ENCODE assay signal across 23 mouse cellular contexts in the genomic region with DNA sequence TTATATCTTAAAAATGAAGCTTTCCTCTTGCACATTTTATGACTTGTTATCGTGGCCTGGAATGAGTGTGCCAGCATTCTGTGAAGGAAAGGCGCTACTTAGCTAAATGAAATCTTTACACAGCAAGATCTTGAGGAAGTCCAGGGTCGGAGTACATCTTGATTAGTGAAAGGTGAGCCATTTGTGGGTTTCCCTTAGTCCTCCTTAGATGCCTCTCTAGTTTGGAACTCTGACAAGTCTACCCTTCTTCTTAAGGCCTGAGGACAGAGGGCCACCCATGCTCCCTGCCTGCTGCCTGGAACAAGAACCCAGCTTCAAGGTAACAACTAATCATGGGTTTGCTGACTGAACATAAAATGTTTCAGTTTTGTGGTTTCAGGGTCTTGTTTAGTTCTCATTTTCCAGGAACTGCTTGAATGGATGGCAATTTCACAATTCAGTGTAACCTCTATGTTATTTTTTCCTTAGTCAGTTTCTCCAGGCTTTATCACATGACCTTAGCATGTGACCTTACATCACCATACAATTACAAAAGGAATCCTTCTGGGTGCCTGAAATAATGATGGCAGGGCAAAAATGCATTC.
A peak's percentile ranks its signal among the peaks of the same experiment; 100 is the strongest.
DNase-seq lines count a peak whose midpoint lies in the region; ATAC-seq and TF ChIP-seq lines count a peak whose summit lies in the region.
"Had no signal": no experiment of that assay in that cellular context is flagged by ENCODE, and none has a peak within 500 bp of the region (broad histone marks: within the 10 kb centered on the region; RNA-seq: fewer than 3 reads in every experiment).

No protein-coding gene starts in this region.

- 91% methylated on average over 3 of the region's 3 CpGs for WGBS in heart, embryonic 12.5 days
- 90% methylated on average over 3 of the region's 3 CpGs for WGBS in hindbrain, embryonic 12.5 days

- H3K4me2 ChIP-seq in heart, embryonic 12.5 days, result no peak overlapping the region
- H3K4me2 ChIP-seq in hindbrain, embryonic 12.5 days (replicated peaks), result no peak overlapping the region
- H3K4me2 ChIP-seq: forebrain, embryonic 13.5 days; hindbrain, embryonic 14.5 days; limb, embryonic 15.5 days; midbrain, embryonic 12.5 days had no signal

- no peaks in the 10 kb centered on the region for H3K9me3 ChIP-seq in heart, embryonic 12.5 days (replicated peaks)
- no peaks in the 10 kb centered on the region for H3K9me3 ChIP-seq in hindbrain, embryonic 12.5 days (replicated peaks)
- H3K9me3 ChIP-seq: forebrain, embryonic 13.5 days; limb, embryonic 15.5 days; midbrain, embryonic 12.5 days had no signal

- no peaks in the 10 kb centered on the region for H3K79me2 ChIP-seq in C2C12 (ENCODE audit: control insufficient read depth, insufficient read depth)

- ATAC-seq in heart, embryonic 12.5 days (ENCODE audit: insufficient number of reproducible peaks, low FRiP score), result no peak
- peak; percentile 67 for ATAC-seq in common myeloid progenitor, adult 5-6 weeks (replicated peaks; ENCODE audit: low read depth, poor library complexity, severe bottlenecking)
- peak; percentile 67 for ATAC-seq in megakaryocyte, adult 5-6 weeks (ENCODE audit: poor library complexity, severe bottlenecking)
- no peak for ATAC-seq in hindbrain, embryonic 12.5 days (ENCODE audit: low FRiP score)
- ATAC-seq: forebrain, embryonic 13.5 days; Patski had no signal

- TF ChIP-seq CTCF in C2C12 (IDR thresholded peaks at IDR 0.05; ENCODE audit: control insufficient read depth, insufficient read depth, insufficient read length), result no peak

- no peak overlapping the region for H3K9ac ChIP-seq in heart, embryonic 12.5 days
- no peak overlapping the region for H3K9ac ChIP-seq in hindbrain, embryonic 12.5 days
- H3K9ac ChIP-seq: forebrain, embryonic 13.5 days; hindbrain, embryonic 14.5 days; limb, embryonic 15.5 days; midbrain, embryonic 12.5 days had no signal

- H3K4me3 ChIP-seq in heart, embryonic 12.5 days, result no peak overlapping the region
- no peak overlapping the region for H3K4me3 ChIP-seq in C2C12 (ENCODE audit: insufficient read depth, poor library complexity, severe bottlenecking)
- no peak overlapping the region for H3K4me3 ChIP-seq in hindbrain, embryonic 12.5 days
- H3K4me3 ChIP-seq: erythroblast, embryonic 14.5 days; forebrain, embryonic 13.5 days; limb, embryonic 15.5 days; midbrain, embryonic 12.5 days had no signal

- peaks cover 19% of the 10 kb centered on the region for H3K4me1 ChIP-seq in heart, embryonic 12.5 days (replicated peaks)
- H3K4me1 ChIP-seq in hindbrain, embryonic 12.5 days, result 0 out of 2 replicates have a peak, but pooled peaks cover 2% of the 10 kb centered on the region
- H3K4me1 ChIP-seq: forebrain, embryonic 13.5 days; limb, embryonic 15.5 days; midbrain, embryonic 12.5 days had no signal

- peak overlapping the region; percentile 23; the same call in 1 of the 2 replicates for H3K27ac ChIP-seq in heart, embryonic 12.5 days (ENCODE audit: poor library complexity, severe bottlenecking)
- no peak overlapping the region for H3K27ac ChIP-seq in hindbrain, embryonic 12.5 days
- H3K27ac ChIP-seq: forebrain, embryonic 13.5 days; hindbrain, embryonic 14.5 days; limb, embryonic 15.5 days; midbrain, embryonic 12.5 days had no signal

- no peaks in the 10 kb centered on the region for H3K79me3 ChIP-seq in C2C12 (ENCODE audit: low read depth)

- intact Hi-C loops in heart, postnatal 10 days (cut with DNase I), result no loop called here

- DNase-seq in heart, postnatal 10 days, result no peak
- DNase-seq in testis, postnatal 14 days (ENCODE audit: low spot score), result no peak
- DNase-seq in ovary, postnatal 10 days (ENCODE audit: low spot score), result no peak
- DNase-seq: adrenal gland, postnatal 25 days; cerebellum, adult 18-20 months; cerebellum, postnatal 36 days; gastrocnemius, postnatal 10 days; kidney, adult 11 months; kidney, postnatal 10 days; lung, postnatal 4 days; right cerebral cortex, postnatal 14 days; spleen, adult 18-20 months had no signal

- no peaks in the 10 kb centered on the region for H3K27me3 ChIP-seq in heart, embryonic 12.5 days (replicated peaks)
- no peaks in the 10 kb centered on the region for H3K27me3 ChIP-seq in C2C12 (ENCODE audit: control insufficient read depth, insufficient read depth, insufficient read length)
- H3K27me3 ChIP-seq in hindbrain, embryonic 12.5 days, result no peaks in the 10 kb centered on the region
- H3K27me3 ChIP-seq: forebrain, embryonic 13.5 days; limb, embryonic 15.5 days; midbrain, embryonic 12.5 days; Patski had no signal

- H3ac ChIP-seq in C2C12 (ENCODE audit: control insufficient read depth, insufficient read length, low read depth), result no peak overlapping the region

- peaks cover 86% of the 10 kb centered on the region for H3K36me3 ChIP-seq in heart, embryonic 12.5 days
- H3K36me3 ChIP-seq in C2C12 (ENCODE audit: control insufficient read depth, insufficient read depth), result peaks cover 9% of the 10 kb centered on the region
- peaks cover 22% of the 10 kb centered on the region for H3K36me3 ChIP-seq in hindbrain, embryonic 12.5 days

TF ChIP-seq in C2C12, 6 proteins besides CTCF, POLR2A, EP300 and RAD21:
- peak; percentile 55 for TF ChIP-seq USF1 (IDR thresholded peaks at IDR 0.05; ENCODE audit: low read depth)
- TF ChIP-seq FOSL1 (IDR thresholded peaks at IDR 0.05; ENCODE audit: insufficient read depth, low read length, poor library complexity, severe bottlenecking), result no peak
TF ChIP-seq in C2C12: peak in this region for 1.

Comparison
In these comparisons a context has a peak if more than half of its experiments do, and no peak if none do; other contexts are left out.
1. ATAC-seq: peak in common myeloid progenitor, adult 5-6 weeks (single experiment) and megakaryocyte, adult 5-6 weeks (single experiment); none in heart, embryonic 12.5 days (single experiment) and hindbrain, embryonic 12.5 days (single experiment).